Mouse (Mus musculus): Measurements from ENCODE around the gene Ccdc172. TPM values are rescaled to one million over a fixed set of nuclear protein-coding genes. Genes with fewer than 3 reads are reported as not detected.

Ccdc172 gene
- polyA plus RNA-seq, 1 experiment from 2014 or later, result not detected

DNA sequence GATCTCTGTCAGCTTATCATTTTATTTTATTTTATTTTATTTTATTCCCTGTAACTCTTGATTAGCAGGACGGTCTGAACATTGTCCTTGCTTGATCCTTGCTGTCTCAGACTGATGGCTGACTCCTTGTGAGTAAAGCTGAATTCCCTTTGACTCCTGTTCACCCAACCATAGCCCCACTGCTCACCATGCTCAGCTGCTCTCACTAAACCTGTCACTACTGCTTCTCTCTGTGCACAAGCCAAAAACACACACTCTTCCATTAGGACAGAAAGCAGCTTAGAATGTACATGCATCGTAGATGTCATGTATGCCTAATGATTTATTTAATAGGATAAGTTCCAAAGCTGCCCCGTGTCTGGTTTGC, 61.3 kb downstream of the Ccdc172 start:
- Histone ChIP-seq H3K27me3 (no peaks in the 10 kb centered on the region), H3K9me3 (no peaks in the 10 kb centered on the region), H3K4me1 (replicated peaks) (no peaks in the 10 kb centered on the region), H3K36me3 (no peaks in the 10 kb centered on the region), H3K4me3 (no peak overlapping the region), H3K4me2 (no peak overlapping the region), H3K27ac (replicated peaks) (no peak overlapping the region), H3K9ac (no peak overlapping the region)
- 83% methylated on average over 3 of the region's 3 CpGs for WGBS
- ATAC-seq (ENCODE audit: low read depth), result no peak

DNA sequence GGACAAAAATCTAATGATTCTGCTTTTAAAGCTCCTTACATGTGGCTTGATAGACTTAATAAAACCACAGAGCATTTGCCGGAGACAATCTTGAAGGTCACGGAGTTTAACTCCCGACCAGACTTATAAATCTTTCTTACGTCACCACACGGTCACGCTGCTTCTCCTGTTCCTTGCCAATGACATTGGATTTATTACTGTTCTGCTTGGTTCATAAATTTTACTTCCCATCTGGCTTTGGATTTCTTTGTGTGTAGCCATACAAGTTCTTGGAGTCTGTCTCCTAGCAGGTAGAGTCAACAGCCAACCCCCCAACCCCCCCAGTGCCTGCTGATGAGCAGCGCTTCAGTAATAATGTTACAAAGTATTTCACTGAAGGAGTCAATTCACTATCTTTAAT, 70.2 kb downstream of the Ccdc172 start:
- ATAC-seq (ENCODE audit: low read depth), result peak; percentile 40; the same call in 1 of the 2 replicates
- H3K4me3 ChIP-seq, result no peak overlapping the region
- no peak overlapping the region for H3K9ac ChIP-seq
- H3K36me3 ChIP-seq, result no peaks in the 10 kb centered on the region
- H3K4me1 ChIP-seq (replicated peaks), result peaks cover 22% of the 10 kb centered on the region; the same call in 1 of the 2 replicates
- no peak overlapping the region for H3K4me2 ChIP-seq
- 15% methylated on average over 7 of the region's 7 CpGs for WGBS
- H3K27ac ChIP-seq (replicated peaks), result no peak overlapping the region
- no peaks in the 10 kb centered on the region for H3K9me3 ChIP-seq
- no peaks in the 10 kb centered on the region for H3K27me3 ChIP-seq

DNA sequence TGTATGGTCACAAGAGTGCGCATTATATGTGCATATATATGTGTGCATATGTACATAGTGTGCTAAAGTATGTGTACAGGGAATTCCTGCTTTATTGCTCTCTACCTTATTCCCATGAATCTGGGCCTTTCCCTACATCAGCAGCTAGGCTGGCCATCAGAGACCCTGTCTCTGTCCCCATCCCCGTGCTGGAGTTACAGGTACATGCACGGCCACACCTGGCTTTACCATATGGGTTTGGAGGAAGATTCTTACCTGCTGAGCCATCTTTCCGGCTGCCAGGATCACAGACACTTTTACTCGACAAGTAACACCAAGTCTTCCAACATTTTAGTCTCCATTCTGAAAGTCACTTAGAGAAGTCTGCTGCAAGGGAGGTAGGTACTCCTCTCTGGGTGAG, 71.2 kb downstream of the Ccdc172 start:
- H3K9me3 ChIP-seq, result no peaks in the 10 kb centered on the region
- no peak for ATAC-seq (ENCODE audit: low read depth)
- H3K36me3 ChIP-seq, result no peaks in the 10 kb centered on the region
- no peak overlapping the region for H3K4me2 ChIP-seq
- WGBS, result 91% methylated on average over 5 of the region's 5 CpGs
- no peak overlapping the region for H3K9ac ChIP-seq
- H3K4me1 ChIP-seq (replicated peaks), result peaks cover 22% of the 10 kb centered on the region; the same call in 1 of the 2 replicates
- H3K4me3 ChIP-seq, result no peak overlapping the region
- H3K27ac ChIP-seq (replicated peaks), result no peak overlapping the region; the same call in 1 of the 2 replicates
- H3K27me3 ChIP-seq, result no peaks in the 10 kb centered on the region

DNA sequence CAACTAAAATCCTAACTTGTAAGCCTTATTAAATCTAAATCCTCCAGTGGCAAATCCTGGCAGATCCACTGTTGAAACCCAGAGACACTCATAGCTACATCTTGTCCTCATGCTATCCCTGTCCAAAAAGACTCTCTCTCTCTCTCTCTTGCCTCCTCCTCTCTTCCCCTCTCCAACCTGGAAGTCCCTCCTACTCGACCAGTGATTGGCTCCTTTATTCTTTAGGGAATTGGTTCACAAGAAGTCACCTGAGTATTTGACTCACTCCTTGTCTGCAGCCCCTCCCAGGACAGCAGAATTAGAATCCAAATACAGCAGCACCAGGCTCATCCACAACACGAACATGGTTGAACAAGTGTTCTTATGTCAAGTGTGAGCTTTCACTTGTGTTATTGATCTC, 74.3 kb downstream of the Ccdc172 start:
- Histone ChIP-seq H3K27ac (replicated peaks) (no peak overlapping the region), H3K36me3 (no peaks in the 10 kb centered on the region), H3K27me3 (no peaks in the 10 kb centered on the region), H3K4me2 (no peak overlapping the region), H3K4me1 (replicated peaks) (peaks cover 22% of the 10 kb centered on the region; the same call in 1 of the 2 replicates), H3K9ac (no peak overlapping the region), H3K9me3 (no peaks in the 10 kb centered on the region), H3K4me3 (no peak overlapping the region)
- ATAC-seq (ENCODE audit: low read depth), result no peak
- WGBS, result 74% methylated on average over 2 of the region's 2 CpGs

DNA sequence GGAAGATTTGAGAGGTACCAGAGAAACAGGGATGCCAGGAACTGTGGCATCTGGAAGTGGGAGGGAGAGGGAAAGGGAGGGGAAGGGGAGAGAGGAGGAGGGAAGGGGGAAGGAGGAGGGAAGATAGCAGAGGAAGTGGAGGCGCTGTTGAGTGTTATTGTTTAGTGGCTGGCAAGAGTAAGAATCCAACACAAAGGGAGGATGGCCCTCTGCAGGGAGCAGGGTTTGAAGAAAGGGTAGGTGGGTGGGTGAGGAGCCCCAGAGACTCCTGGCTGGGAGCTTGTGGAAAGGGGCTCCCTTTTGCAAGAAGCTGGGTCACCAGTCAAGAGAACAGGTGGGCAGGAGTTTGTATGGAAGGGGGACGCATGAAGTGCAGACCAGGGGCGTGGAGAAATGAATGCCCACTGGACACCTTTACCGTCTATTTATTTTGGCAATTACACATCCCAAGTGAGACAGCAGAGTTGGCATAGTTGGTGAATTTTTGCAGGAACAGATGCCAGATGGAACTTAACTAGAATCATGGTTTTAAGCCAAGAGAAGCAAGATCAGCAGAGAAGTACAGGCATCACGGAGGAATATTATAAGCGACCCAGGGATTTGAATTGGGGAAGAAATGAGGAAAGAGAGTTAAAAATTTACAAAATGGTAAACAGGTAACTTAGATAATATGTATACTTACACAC, 78.6 kb downstream of the Ccdc172 start:
- H3K27ac ChIP-seq (replicated peaks), result no peak overlapping the region
- H3K9me3 ChIP-seq, result no peaks in the 10 kb centered on the region
- H3K4me2 ChIP-seq, result no peak overlapping the region
- no peak for ATAC-seq (ENCODE audit: low read depth)
- WGBS, result 74% methylated on average over 6 of the region's 6 CpGs
- no peak overlapping the region for H3K4me3 ChIP-seq
- H3K36me3 ChIP-seq, result no peaks in the 10 kb centered on the region
- H3K4me1 ChIP-seq (replicated peaks), result no peaks in the 10 kb centered on the region
- H3K27me3 ChIP-seq, result no peaks in the 10 kb centered on the region
- no peak overlapping the region for H3K9ac ChIP-seq

DNA sequence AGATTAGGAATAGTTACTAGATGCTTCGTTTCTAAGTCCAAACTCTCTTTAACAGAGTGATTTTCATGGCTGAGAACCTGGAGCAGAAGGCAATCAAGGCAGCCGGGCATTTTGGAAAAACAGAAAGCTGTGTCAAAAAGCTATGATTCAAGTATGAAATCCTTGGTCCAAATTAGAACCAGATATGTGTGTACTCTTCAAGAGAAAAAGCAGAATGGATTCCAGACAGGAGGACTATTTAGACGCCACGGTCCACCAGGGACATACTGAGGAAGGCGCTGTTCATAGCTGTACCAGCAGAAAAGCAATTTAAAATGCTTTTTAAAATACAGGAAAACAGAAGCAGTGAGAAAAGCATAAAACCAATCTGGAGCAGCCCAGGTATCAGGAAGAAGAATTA, 88.6 kb downstream of the Ccdc172 start:
- Histone ChIP-seq H3K4me3 (no peak overlapping the region), H3K27me3 (no peaks in the 10 kb centered on the region), H3K36me3 (no peaks in the 10 kb centered on the region), H3K27ac (replicated peaks) (no peak overlapping the region), H3K4me1 (replicated peaks) (no peaks in the 10 kb centered on the region), H3K4me2 (no peak overlapping the region), H3K9me3 (no peaks in the 10 kb centered on the region), H3K9ac (no peak overlapping the region)
- 82% methylated on average over 5 of the region's 5 CpGs for WGBS
- ATAC-seq (ENCODE audit: low read depth), result no peak

Other genes with a start within 250 kb of the Ccdc172 start
- 72.7 and 83.3 TPM in 2 replicates for gene Gfra1, start 56.1 kb upstream of the Ccdc172 start, polyA plus RNA-seq (2015; fragmentation: Nextera tagmentation; extraction: Ambion mirVana)
- 0.33 and 1.2 TPM in 2 replicates for gene Pnlip, start 140.5 kb downstream of the Ccdc172 start, polyA plus RNA-seq (2015; fragmentation: Nextera tagmentation; extraction: Ambion mirVana)
- gene Pnliprp1, start 216.9 kb downstream of the Ccdc172 start, polyA plus RNA-seq (2015; fragmentation: Nextera tagmentation; extraction: Ambion mirVana), result 0.40 TPM in 1 of 2 replicates, not detected in the other
- gene Pnliprp2, start 247.7 kb downstream of the Ccdc172 start, polyA plus RNA-seq (2015; fragmentation: Nextera tagmentation; extraction: Ambion mirVana), result 0.15 TPM in 1 of 2 replicates, not detected in the other

Data from neural tube, embryonic 13.5 days (tissue).